25 mouse cellular contexts compared by ENCODE assay signal in the genomic region with DNA sequence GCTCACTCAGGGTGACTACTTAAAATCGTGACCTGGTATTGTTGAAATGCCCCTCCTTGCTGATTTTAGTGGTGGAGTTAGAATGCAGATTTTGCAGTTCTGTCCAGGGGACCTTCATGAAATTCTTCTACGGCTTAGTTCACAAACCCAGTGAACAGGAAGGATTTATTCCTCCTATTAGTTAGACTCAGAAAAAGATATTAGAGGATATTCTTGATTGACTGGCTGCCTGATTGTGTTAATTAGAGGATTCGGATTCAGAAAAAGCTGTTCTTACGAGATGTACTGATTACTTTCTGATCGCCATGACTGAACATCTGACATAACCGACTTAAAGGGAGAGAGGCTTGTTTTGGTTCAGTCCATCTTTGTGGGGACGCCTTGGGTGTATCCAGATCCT.
"Had no signal": no experiment of that assay in that cellular context is flagged by ENCODE, and none has a peak within 500 bp of the region (broad histone marks: within the 10 kb centered on the region; RNA-seq: fewer than 3 reads in every experiment).

No protein-coding gene starts in this region.

- ATAC-seq: liver, postnatal 0 days; lung, postnatal 0 days; midbrain, embryonic 16.5 days had no signal

- H3K9me3 ChIP-seq: liver, embryonic 13.5 days; liver, embryonic 15.5 days; lung, embryonic 15.5 days; neural tube, embryonic 13.5 days; neural tube, embryonic 15.5 days; stomach, embryonic 15.5 days had no signal

- H3K27me3 ChIP-seq: liver, embryonic 13.5 days; liver, embryonic 15.5 days; lung, embryonic 15.5 days; megakaryocyte, embryonic 14.5 days; neural tube, embryonic 13.5 days; neural tube, embryonic 15.5 days; stomach, embryonic 15.5 days had no signal

- H3K36me3 ChIP-seq: liver, embryonic 13.5 days; liver, embryonic 15.5 days; lung, embryonic 15.5 days; neural tube, embryonic 13.5 days; neural tube, embryonic 15.5 days; stomach, embryonic 15.5 days had no signal

- H3K4me2 ChIP-seq: liver, embryonic 13.5 days; liver, embryonic 15.5 days; lung, embryonic 15.5 days; midbrain, embryonic 11.5 days; neural tube, embryonic 13.5 days; neural tube, embryonic 15.5 days; stomach, embryonic 15.5 days had no signal

- DNase-seq: liver, embryonic 13.5 days; liver, postnatal 0 days; lung, adult 2 months; lung, postnatal 14 days; lung, postnatal 36 days; midbrain, embryonic 14.5 days; right cerebral cortex, adult 18-20 months; right cerebral cortex, postnatal 25 days; right cerebral cortex, postnatal 4 days; spleen, adult 18-20 months; thymus, adult 2 months; thymus, postnatal 25 days; thymus, postnatal 4 days had no signal

- H3K9ac ChIP-seq: liver, embryonic 13.5 days; liver, embryonic 15.5 days; liver, postnatal 0 days; lung, embryonic 15.5 days; neural tube, embryonic 13.5 days; neural tube, embryonic 15.5 days; stomach, embryonic 15.5 days had no signal

- H3K4me1 ChIP-seq: liver, embryonic 13.5 days; liver, embryonic 15.5 days; lung, embryonic 15.5 days; neural tube, embryonic 13.5 days; neural tube, embryonic 15.5 days; stomach, embryonic 15.5 days had no signal

- H3K27ac ChIP-seq: liver, embryonic 13.5 days; liver, embryonic 15.5 days; lung, embryonic 15.5 days; macrophage; neural tube, embryonic 13.5 days; neural tube, embryonic 15.5 days; stomach, embryonic 15.5 days; stomach, postnatal 0 days had no signal

- H3K4me3 ChIP-seq: liver, embryonic 13.5 days; liver, embryonic 15.5 days; lung, embryonic 15.5 days; megakaryocyte, embryonic 14.5 days; myocyte; neural tube, embryonic 13.5 days; neural tube, embryonic 15.5 days; stomach, embryonic 15.5 days had no signal
